21 mouse cellular contexts compared by ENCODE assay signal in genomic region chr13:57353976-57354375, GRCm38 (mm10).
DNase-seq lines count a peak whose midpoint lies in the region; ATAC-seq and TF ChIP-seq lines count a peak whose summit lies in the region.
"Had no signal": no experiment of that assay in that cellular context is flagged by ENCODE, and none has a peak within 500 bp of the region (broad histone marks: within the 10 kb centered on the region; RNA-seq: fewer than 3 reads in every experiment).

No protein-coding gene starts in this region.

- no peaks in the 10 kb centered on the region for H3K36me3 ChIP-seq in heart, embryonic 11.5 days (ENCODE audit: control insufficient read depth, insufficient read depth, low read length)
- H3K36me3 ChIP-seq in lung, embryonic 14.5 days (ENCODE audit: insufficient read depth), result no peaks in the 10 kb centered on the region
- H3K36me3 ChIP-seq in limb, embryonic 10.5 days, result no peaks in the 10 kb centered on the region
- H3K36me3 ChIP-seq: forebrain, embryonic 10.5 days; heart, embryonic 12.5 days; neural tube, embryonic 15.5 days had no signal

- DNase-seq in heart, postnatal 10 days, result peak; percentile 29 to 32
- DNase-seq in lung, embryonic 14.5 days, result peak; percentile 8
- DNase-seq in lung, postnatal 4 days, result no peak
- no peak for DNase-seq in limb, embryonic 10.5 days (ENCODE audit: low spot score)
- DNase-seq in retina, embryonic 14.5 days (ENCODE audit: low spot score), result peak; percentile 43
- DNase-seq in adrenal gland, adult 18-20 months (ENCODE audit: low spot score in 2 of 2), result no peak
- DNase-seq: adrenal gland, postnatal 10 days; cerebellum, adult 9-10 months; liver, postnatal 0 days; right cerebral cortex, postnatal 14 days; thymus, adult 2 months; thymus, postnatal 4 days had no signal

- no peaks in the 10 kb centered on the region for H3K4me1 ChIP-seq in heart, embryonic 11.5 days (ENCODE audit: control insufficient read depth, insufficient read depth, low read length)
- no peaks in the 10 kb centered on the region for H3K4me1 ChIP-seq in lung, embryonic 14.5 days (ENCODE audit: insufficient read depth)
- peaks cover 29% of the 10 kb centered on the region for H3K4me1 ChIP-seq in limb, embryonic 10.5 days
- H3K4me1 ChIP-seq: forebrain, embryonic 10.5 days had no signal

- no peak for ATAC-seq in heart, embryonic 11.5 days (replicated peaks; ENCODE audit: insufficient number of reproducible peaks, low FRiP score, low TSS enrichment)
- no peak for ATAC-seq in lung, embryonic 14.5 days (ENCODE audit: insufficient read depth)
- ATAC-seq: hindbrain, postnatal 0 days; intestine, embryonic 16.5 days; liver, postnatal 0 days had no signal

- WGBS in heart, embryonic 11.5 days (ENCODE audit: insufficient replicate concordance), result 40% methylated on average over 3 of the region's 3 CpGs
- WGBS in lung, embryonic 14.5 days, result 35% methylated on average over 3 of the region's 3 CpGs
- 41% methylated on average over 3 of the region's 3 CpGs for WGBS in limb, embryonic 10.5 days

- no peak overlapping the region for H3K9ac ChIP-seq in heart, embryonic 11.5 days (ENCODE audit: low read depth, low read length)
- H3K9ac ChIP-seq in lung, embryonic 14.5 days, result no peak overlapping the region
- H3K9ac ChIP-seq: heart, embryonic 12.5 days; liver, postnatal 0 days; neural tube, embryonic 15.5 days had no signal

- H3K27me3 ChIP-seq in heart, embryonic 11.5 days (ENCODE audit: control insufficient read depth, insufficient read depth, low read length), result no peaks in the 10 kb centered on the region
- H3K27me3 ChIP-seq in lung, embryonic 14.5 days (ENCODE audit: insufficient read depth, low read length), result no peaks in the 10 kb centered on the region
- no peaks in the 10 kb centered on the region for H3K27me3 ChIP-seq in limb, embryonic 10.5 days (ENCODE audit: low read depth, poor library complexity, severe bottlenecking)
- H3K27me3 ChIP-seq: neural tube, embryonic 15.5 days had no signal

- no peak for TF ChIP-seq CTCF in lung, embryonic 14.5 days (IDR thresholded peaks at IDR 0.05; ENCODE audit: low read depth)

- intact Hi-C loops in heart, postnatal 10 days (cut with DNase I), result no loop called here

- H3K9me3 ChIP-seq in heart, embryonic 11.5 days (replicated peaks; ENCODE audit: control insufficient read depth, low read length), result no peaks in the 10 kb centered on the region
- H3K9me3 ChIP-seq in lung, embryonic 14.5 days (ENCODE audit: low read depth, low read length), result no peaks in the 10 kb centered on the region
- H3K9me3 ChIP-seq in limb, embryonic 10.5 days (replicated peaks), result no peaks in the 10 kb centered on the region
- H3K9me3 ChIP-seq: forebrain, embryonic 10.5 days; heart, embryonic 12.5 days; neural tube, embryonic 15.5 days had no signal

- no peak overlapping the region for H3K4me2 ChIP-seq in heart, embryonic 11.5 days
- no peak overlapping the region for H3K4me2 ChIP-seq in lung, embryonic 14.5 days
- H3K4me2 ChIP-seq: heart, embryonic 12.5 days; liver, embryonic 11.5 days; neural tube, embryonic 15.5 days had no signal

- H3K27ac ChIP-seq in heart, embryonic 11.5 days (ENCODE audit: low read depth, low read length), result no peak overlapping the region
- no peak overlapping the region for H3K27ac ChIP-seq in lung, embryonic 14.5 days (ENCODE audit: low read depth)
- H3K27ac ChIP-seq in limb, embryonic 10.5 days, result peak overlapping the region; percentile 46
- H3K27ac ChIP-seq: forebrain, embryonic 10.5 days; hindbrain, postnatal 0 days; macrophage; neural tube, embryonic 15.5 days; stomach, postnatal 0 days had no signal

- no peak overlapping the region for H3K4me3 ChIP-seq in heart, embryonic 11.5 days (ENCODE audit: low read depth, low read length)
- H3K4me3 ChIP-seq in lung, embryonic 14.5 days (ENCODE audit: low read depth, low read length), result no peak overlapping the region
- no peak overlapping the region for H3K4me3 ChIP-seq in limb, embryonic 10.5 days
- H3K4me3 ChIP-seq: forebrain, embryonic 10.5 days; heart, embryonic 12.5 days; neural tube, embryonic 15.5 days had no signal

Comparison
In these comparisons a context has a peak if more than half of its experiments do, and no peak if none do; other contexts are left out.
1. DNase-seq: peak in heart, postnatal 10 days (2 of 2), lung, embryonic 14.5 days (single experiment) and retina, embryonic 14.5 days (single experiment); none in lung, postnatal 4 days (0 of 2), limb, embryonic 10.5 days (single experiment) and adrenal gland, adult 18-20 months (0 of 2).